ENCODE assay signal across 10 mouse cellular contexts in the genomic region with DNA sequence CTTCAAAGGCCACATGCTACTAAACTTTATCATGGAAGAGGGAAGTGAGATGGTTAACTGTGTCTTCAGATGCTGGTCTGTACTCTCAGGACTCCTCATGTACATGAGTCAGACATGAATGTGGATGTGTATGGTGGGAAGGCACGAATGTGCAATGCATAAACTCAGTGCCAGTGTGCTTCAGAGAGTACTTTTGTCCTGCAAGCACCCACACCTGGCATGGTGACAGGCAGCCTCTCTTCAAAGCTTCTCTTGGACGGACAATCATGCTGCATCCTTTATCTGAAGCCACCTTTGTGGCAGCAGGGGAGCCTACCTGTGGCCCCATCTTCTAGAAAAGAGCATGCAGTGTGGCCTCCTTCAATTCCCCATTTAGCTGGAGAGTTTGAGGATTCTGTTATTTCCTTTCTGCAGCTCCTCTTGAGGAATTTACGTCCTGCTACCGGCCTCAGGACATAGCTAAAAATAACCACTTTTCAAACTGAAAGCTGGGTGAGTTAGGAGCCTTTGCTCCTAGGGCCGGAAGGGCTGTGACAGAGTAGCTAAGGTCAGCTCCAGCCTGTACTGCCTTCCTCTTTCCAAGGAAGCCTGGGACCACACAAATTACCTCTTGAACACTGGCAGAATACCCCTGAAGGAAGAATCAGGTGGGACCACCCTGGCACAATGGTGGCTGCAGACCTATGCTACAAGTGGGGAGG. TPM values are rescaled to one million over a fixed set of nuclear protein-coding genes. Genes with fewer than 3 reads are reported as not detected.
DNase-seq lines count a peak whose midpoint lies in the region; TF ChIP-seq lines count a peak whose summit lies in the region.
"Had no signal": no experiment of that assay in that cellular context is flagged by ENCODE, and none has a peak within 500 bp of the region (broad histone marks: within the 10 kb centered on the region; RNA-seq: fewer than 3 reads in every experiment).

No protein-coding gene starts in this region.

- no peak for TF ChIP-seq CTCF in left cerebral cortex, adult 2 months (IDR thresholded peaks at IDR 0.05)

- intact Hi-C loops in left cerebral cortex, adult 2 months (cut with DNase I) = no loop called here
- intact Hi-C loops in left cerebral cortex, postnatal 10 days (cut with DNase I) = no loop called here

- H3K4me3 ChIP-seq in left cerebral cortex, adult 2 months = no peak overlapping the region
- H3K4me3 ChIP-seq: liver, embryonic 15.5 days had no signal

- H3K27ac ChIP-seq in left cerebral cortex, adult 2 months = peak overlapping the region; percentile 71
- H3K27ac ChIP-seq: liver, embryonic 15.5 days had no signal

- peak; percentile 47 for DNase-seq in adrenal gland, adult 2 months
- no peak for DNase-seq in adrenal gland, adult 8-10 months
- DNase-seq in left cerebral cortex, adult 2 months (ENCODE audit: extremely low spot score in 1 of 2, low spot score in 2 of 2) = peak in 1 of 2 experiments; percentile 59
- no peak for DNase-seq in left cerebral cortex, postnatal 10 days (ENCODE audit: extremely low spot score in 1 of 2, low spot score in 2 of 2)
- peak; percentile 77 for DNase-seq in heart, adult 8-10 months (ENCODE audit: low spot score)
- DNase-seq in kidney, postnatal 14 days = peak; percentile 67
- no peak for DNase-seq in urinary bladder, postnatal 14 days (ENCODE audit: low spot score)
- DNase-seq in retina, postnatal 1 day = no peak
- DNase-seq: cerebellum, adult 9-11 months had no signal

RNA-seq across cellular contexts. Expression of a gene that starts 23.7 kb away (rescaled TPM):
- 1 to 10 TPM; 8.6 to 9.1 TPM for total RNA-seq in adrenal gland, adult 2 months (2021)
- polyA plus RNA-seq in adrenal gland, adult 2 months (2012; rRNA removed) = 2.6 and 3.6 TPM in 2 replicates
- 10 to 100 TPM in 2 of 4 experiments, 1 to 10 TPM in 2; 7.6 to 13.4 (median 10.7) TPM for total RNA-seq in adrenal gland, adult 8-10 months (2022)
- total RNA-seq in left cerebral cortex, adult 2 months (2021) = 10 to 100 TPM; 95.0 to 97.9 TPM
- 10 to 100 TPM; 97.9 to 99.8 TPM for total RNA-seq in left cerebral cortex, postnatal 10 days (2021)
- 10 to 100 TPM; 18.8 to 28.3 (median 25.5) TPM for total RNA-seq in heart, adult 8-10 months (2022)

Comparison
In these comparisons a context has a peak if more than half of its experiments do, and no peak if none do; other contexts are left out.
1. DNase-seq: peak in adrenal gland, adult 2 months (single experiment), heart, adult 8-10 months (single experiment) and kidney, postnatal 14 days (single experiment); none in adrenal gland, adult 8-10 months (single experiment), left cerebral cortex, postnatal 10 days (0 of 2), urinary bladder, postnatal 14 days (single experiment) and retina, postnatal 1 day (single experiment).